Mouse (Mus musculus): ENCODE measurements at regions not wholly inside any gene's neighbourhood (a gene's known extent, or its start where the extent isn't known, plus 50 kb on each side); places are given as distances from the start of the nearest gene placed in this dataset.

DNA sequence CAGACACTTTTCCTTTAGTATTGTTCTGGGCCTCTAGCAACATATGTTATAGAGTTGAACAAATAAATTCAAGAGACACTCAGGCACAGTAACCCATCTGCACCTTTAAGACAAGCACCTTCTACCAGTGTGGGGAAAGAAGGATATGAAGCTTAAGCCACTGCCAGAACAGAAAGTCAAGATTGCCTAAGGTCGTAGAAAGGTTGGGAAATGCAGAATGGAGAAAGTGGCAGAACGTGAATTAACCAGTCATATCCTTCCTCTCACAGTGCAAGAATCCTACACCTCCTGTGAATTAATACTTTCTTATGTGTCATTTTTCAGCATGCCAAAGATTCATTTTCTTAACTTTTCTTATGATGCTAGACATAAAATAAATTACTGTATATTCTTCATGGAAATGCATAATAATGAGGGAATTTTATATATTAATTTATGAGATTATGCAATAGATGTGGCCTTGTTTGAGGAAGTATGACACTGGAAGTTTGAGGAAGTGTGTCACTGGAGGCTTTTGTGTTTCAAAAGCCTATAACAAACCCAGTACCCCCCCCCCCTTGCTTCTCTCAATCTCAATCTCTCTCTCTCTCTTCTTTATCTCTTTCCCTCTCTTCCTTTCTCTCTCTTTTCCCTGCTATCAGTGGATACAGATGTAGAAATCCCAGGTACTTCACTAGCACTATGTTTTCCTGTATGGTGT, 361.6 kb upstream of the Edil3 start:
- no peak overlapping the region for H3K4me2 ChIP-seq (replicated peaks)
- no peaks in the 10 kb centered on the region for H3K36me3 ChIP-seq
- no peak for ATAC-seq (ENCODE audit: insufficient number of reproducible peaks, insufficient read depth, low FRiP score, low TSS enrichment)
- no peak overlapping the region for H3K4me3 ChIP-seq
- WGBS = 60% methylated on average over 2 of the region's 2 CpGs
- no peaks in the 10 kb centered on the region for H3K4me1 ChIP-seq
- no peak overlapping the region for H3K27ac ChIP-seq
- no peaks in the 10 kb centered on the region for H3K9me3 ChIP-seq
- H3K27me3 ChIP-seq = no peaks in the 10 kb centered on the region
- H3K9ac ChIP-seq = no peak overlapping the region

DNA sequence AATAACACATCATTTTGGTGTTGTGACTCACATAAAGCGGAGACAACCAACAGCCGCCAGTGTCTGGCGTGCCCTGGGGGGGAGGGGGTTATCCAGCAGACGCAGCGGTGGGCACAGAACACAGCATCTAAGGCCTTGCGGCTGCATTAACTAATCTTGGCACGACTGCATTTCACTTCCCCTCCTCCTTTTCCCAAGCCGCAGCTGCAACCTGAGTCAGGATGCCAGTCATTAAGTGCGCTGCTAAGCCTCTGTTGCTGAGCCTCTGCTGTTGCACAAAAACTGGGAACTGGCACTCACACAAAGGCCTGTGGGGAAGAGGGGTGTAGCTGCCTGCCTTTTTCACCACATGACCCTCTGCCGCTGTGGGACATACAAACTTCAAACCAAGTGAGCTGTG, 331.2 kb upstream of the Edil3 start:
- H3K36me3 ChIP-seq = no peaks in the 10 kb centered on the region
- no peak overlapping the region for H3K27ac ChIP-seq
- WGBS = 82% methylated on average over 10 of the region's 10 CpGs
- H3K9me3 ChIP-seq = no peaks in the 10 kb centered on the region
- H3K9ac ChIP-seq = no peak overlapping the region
- H3K4me3 ChIP-seq = no peak overlapping the region
- H3K4me2 ChIP-seq (replicated peaks) = no peak overlapping the region
- 0 out of 2 replicates have a peak, but pooled peaks have one; percentile 15 for ATAC-seq (ENCODE audit: insufficient number of reproducible peaks, insufficient read depth, low FRiP score, low TSS enrichment)
- H3K27me3 ChIP-seq = no peaks in the 10 kb centered on the region
- no peaks in the 10 kb centered on the region for H3K4me1 ChIP-seq

DNA sequence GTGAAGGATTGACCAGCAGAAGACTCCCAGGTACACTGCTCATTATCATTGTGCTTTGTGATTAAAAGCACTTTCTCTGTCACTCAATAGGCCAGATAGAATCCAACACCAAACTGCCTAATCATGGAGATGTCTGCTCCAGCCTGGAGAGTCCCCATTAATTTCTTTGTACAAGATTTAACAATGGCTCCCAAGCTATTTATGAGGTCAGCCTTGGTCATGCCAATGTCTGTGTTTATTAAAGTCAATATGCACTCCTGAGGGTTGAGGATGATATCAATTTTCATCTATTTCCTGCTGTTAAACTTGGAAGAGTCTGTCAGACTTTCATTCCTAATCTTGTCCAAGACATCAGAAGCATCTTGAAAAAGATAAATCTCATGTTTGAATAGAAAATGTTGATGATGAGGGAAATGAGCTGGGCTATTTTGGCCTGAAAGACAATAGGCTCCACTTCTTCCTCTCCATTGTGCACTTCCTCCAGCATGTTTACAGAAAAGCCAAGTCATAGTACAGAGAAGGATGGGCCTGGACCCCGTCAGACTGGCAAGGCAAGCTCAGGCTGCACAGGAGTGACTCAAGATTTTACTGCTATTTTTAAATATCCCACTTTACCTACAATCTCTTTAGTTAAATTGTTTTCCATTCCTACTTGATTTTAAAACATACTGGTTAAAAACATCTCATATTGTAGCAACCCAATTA, 310.3 kb upstream of the Edil3 start:
- Histone ChIP-seq H3K9me3 (no peaks in the 10 kb centered on the region), H3K27ac (no peak overlapping the region), H3K27me3 (no peaks in the 10 kb centered on the region), H3K4me3 (no peak overlapping the region), H3K4me2 (replicated peaks) (no peak overlapping the region), H3K9ac (no peak overlapping the region), H3K4me1 (no peaks in the 10 kb centered on the region), H3K36me3 (no peaks in the 10 kb centered on the region)
- ATAC-seq (ENCODE audit: insufficient number of reproducible peaks, insufficient read depth, low FRiP score, low TSS enrichment) = no peak
- WGBS = 77% methylated on average over 1 of the region's 1 CpGs

DNA sequence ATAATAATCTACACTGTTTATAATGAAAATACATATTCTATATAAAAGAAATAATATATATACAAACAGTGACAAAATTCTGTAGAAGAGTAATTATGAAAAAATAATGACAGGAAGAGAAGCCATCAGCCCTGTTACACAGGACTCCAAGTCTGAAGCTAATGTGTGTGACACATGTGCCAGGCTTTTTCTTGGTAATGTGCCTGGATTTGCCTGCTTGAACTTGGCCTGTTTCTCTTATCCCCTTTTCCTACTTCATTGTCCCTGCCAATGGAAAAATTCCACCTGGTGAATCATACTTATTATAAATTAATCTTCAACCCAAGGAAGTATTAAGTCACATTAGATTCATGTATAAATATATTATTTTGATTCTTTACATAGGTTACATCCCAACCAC, 286.5 kb upstream of the Edil3 start:
- no peak for ATAC-seq (ENCODE audit: insufficient number of reproducible peaks, insufficient read depth, low FRiP score, low TSS enrichment)
- H3K36me3 ChIP-seq = no peaks in the 10 kb centered on the region
- H3K27ac ChIP-seq = no peak overlapping the region
- H3K9me3 ChIP-seq = no peaks in the 10 kb centered on the region
- no peak overlapping the region for H3K4me2 ChIP-seq (replicated peaks)
- no peaks in the 10 kb centered on the region for H3K4me1 ChIP-seq
- H3K4me3 ChIP-seq = no peak overlapping the region
- no peak overlapping the region for H3K9ac ChIP-seq
- H3K27me3 ChIP-seq = no peaks in the 10 kb centered on the region

DNA sequence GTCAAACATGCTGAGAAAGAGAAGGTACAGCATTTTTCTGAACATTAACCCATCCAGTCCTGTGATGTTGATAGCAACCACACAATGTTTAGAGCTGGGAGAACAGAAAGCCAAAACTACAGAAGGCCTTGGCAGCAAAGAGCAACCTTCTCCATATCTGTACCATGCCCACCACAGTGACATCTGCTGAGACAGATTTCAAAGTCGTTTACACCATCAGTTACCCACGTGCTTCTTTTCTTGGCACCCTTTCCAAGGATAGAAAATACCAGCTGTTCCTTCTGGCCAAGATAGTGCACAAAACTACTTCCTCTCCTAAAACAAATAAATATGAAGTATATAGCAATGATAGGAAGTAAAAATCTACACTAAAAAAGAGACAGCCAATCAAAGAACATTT, 266.8 kb upstream of the Edil3 start:
- 67% methylated on average over 2 of the region's 2 CpGs for WGBS
- no peaks in the 10 kb centered on the region for H3K36me3 ChIP-seq
- H3K4me2 ChIP-seq (replicated peaks) = no peak overlapping the region
- no peak overlapping the region for H3K9ac ChIP-seq
- no peaks in the 10 kb centered on the region for H3K4me1 ChIP-seq
- ATAC-seq (ENCODE audit: insufficient number of reproducible peaks, insufficient read depth, low FRiP score, low TSS enrichment) = no peak
- no peak overlapping the region for H3K27ac ChIP-seq
- H3K9me3 ChIP-seq = no peaks in the 10 kb centered on the region
- H3K27me3 ChIP-seq = no peaks in the 10 kb centered on the region
- no peak overlapping the region for H3K4me3 ChIP-seq

DNA sequence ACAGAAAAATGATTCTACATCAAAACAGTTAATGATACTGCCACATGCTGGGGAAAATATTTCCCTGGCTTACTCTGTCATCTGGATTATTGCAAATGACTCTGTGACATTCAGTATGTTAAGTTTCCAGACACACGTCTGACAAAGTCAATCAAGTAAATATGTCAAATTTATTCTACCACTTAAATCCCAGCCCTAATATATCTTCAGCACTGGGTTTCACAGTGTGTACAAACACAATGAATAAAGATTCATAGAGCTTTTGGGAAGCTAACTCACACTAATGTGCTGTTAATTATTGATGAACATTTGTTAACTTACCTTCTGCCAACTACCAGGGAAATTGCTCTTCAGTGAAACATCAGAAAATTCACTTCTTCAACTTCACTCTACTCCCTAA, 256.3 kb upstream of the Edil3 start:
- Histone ChIP-seq H3K27me3 (no peaks in the 10 kb centered on the region), H3K9me3 (no peaks in the 10 kb centered on the region), H3K36me3 (no peaks in the 10 kb centered on the region), H3K27ac (no peak overlapping the region), H3K4me3 (no peak overlapping the region), H3K4me2 (replicated peaks) (no peak overlapping the region), H3K9ac (no peak overlapping the region), H3K4me1 (no peaks in the 10 kb centered on the region)
- WGBS = 71% methylated on average over 1 of the region's 1 CpGs
- ATAC-seq (ENCODE audit: insufficient number of reproducible peaks, insufficient read depth, low FRiP score, low TSS enrichment) = no peak

DNA sequence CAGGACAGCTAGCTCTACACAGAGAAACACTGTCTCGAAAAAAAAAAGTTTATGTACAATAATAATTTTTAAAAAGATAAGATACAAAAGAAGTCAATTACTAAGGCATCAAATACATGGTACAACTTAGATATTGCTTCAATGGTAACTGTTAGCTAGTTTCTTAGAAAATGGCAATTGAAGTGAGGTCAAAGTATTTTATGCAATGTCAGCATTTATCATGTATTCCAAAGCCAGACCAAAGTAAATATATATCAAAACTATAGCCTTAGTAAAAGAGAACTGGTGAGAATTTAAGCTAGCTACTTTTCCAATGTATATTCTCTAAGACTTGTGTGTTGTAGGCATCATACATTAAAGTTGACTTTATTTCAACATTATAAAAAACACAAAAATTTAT, 219.0 kb upstream of the Edil3 start:
- no peaks in the 10 kb centered on the region for H3K36me3 ChIP-seq
- H3K27ac ChIP-seq = no peak overlapping the region
- no peak for ATAC-seq (ENCODE audit: insufficient number of reproducible peaks, insufficient read depth, low FRiP score, low TSS enrichment)
- no peak overlapping the region for H3K4me3 ChIP-seq
- no peaks in the 10 kb centered on the region for H3K9me3 ChIP-seq
- H3K4me2 ChIP-seq (replicated peaks) = no peak overlapping the region
- 68% methylated on average over 1 of the region's 1 CpGs for WGBS
- no peaks in the 10 kb centered on the region for H3K27me3 ChIP-seq
- H3K4me1 ChIP-seq = no peaks in the 10 kb centered on the region
- no peak overlapping the region for H3K9ac ChIP-seq

DNA sequence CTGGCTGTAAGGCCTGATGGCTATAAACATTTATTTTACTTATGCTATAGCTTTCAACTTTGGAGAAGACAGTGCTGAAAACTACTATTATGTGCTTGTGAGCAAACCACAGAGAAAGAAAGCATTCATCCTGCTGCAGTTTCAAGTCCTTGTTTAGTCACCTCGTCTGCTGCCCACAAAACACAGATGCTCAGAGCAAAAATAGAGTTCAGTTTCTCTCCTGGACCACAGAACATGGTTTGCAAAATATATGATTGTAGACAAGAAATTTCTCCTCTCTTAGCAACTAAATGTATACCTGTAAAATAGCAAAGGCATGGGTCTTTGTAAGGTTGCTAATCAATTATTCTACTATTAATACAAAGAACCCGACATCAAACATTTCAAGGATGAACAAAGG, 210.7 kb upstream of the Edil3 start:
- H3K36me3 ChIP-seq = no peaks in the 10 kb centered on the region
- H3K4me2 ChIP-seq (replicated peaks) = no peak overlapping the region
- no peaks in the 10 kb centered on the region for H3K9me3 ChIP-seq
- no peak overlapping the region for H3K9ac ChIP-seq
- 67% methylated on average over 2 of the region's 2 CpGs for WGBS
- H3K27ac ChIP-seq = no peak overlapping the region
- no peak for ATAC-seq (ENCODE audit: insufficient number of reproducible peaks, insufficient read depth, low FRiP score, low TSS enrichment)
- H3K4me3 ChIP-seq = no peak overlapping the region
- no peaks in the 10 kb centered on the region for H3K27me3 ChIP-seq
- no peaks in the 10 kb centered on the region for H3K4me1 ChIP-seq

DNA sequence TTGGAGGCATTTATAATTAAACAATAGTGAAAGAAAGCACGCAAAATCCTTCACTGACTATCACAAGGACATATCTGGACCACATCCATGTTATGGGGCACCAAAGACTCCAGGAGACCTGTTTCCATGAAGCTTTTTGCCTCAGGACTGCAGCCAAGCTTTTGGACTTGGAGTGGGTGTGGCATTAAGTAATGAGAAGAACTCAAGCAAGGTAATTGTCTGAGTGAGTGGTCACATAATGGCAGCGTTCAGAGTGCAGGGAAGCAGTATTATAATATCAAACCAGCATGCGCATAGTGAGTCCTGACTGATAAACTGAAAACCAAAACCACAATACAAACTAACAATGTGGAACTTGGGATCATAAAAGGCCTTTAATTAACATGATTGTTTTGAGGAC, 208.0 kb upstream of the Edil3 start:
- no peaks in the 10 kb centered on the region for H3K9me3 ChIP-seq
- H3K27ac ChIP-seq = no peak overlapping the region
- H3K4me1 ChIP-seq = no peaks in the 10 kb centered on the region
- no peaks in the 10 kb centered on the region for H3K36me3 ChIP-seq
- H3K9ac ChIP-seq = no peak overlapping the region
- H3K4me3 ChIP-seq = no peak overlapping the region
- no peaks in the 10 kb centered on the region for H3K27me3 ChIP-seq
- no peak overlapping the region for H3K4me2 ChIP-seq (replicated peaks)
- no peak for ATAC-seq (ENCODE audit: insufficient number of reproducible peaks, insufficient read depth, low FRiP score, low TSS enrichment)
- WGBS = 78% methylated on average over 3 of the region's 3 CpGs

DNA sequence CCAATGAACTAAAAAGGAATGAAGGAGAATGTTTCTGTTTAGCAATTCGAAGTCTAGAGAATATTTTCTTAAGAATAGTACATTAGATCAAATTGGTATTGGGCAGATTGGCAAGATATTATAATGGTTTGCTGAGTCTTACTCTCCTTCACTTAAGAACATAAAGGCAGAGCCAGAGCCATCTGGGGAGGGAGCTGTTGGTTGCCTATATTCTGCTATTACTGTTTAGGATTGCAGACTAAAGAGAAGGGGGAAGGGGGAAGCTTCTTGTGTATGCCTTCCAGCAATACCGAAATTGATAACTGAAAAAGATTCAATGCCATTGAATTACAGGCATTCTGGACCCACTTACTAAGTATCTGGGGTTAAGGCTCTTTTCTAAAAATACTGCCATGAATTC, 171.1 kb upstream of the Edil3 start:
- 80% methylated on average over 2 of the region's 2 CpGs for WGBS

DNA sequence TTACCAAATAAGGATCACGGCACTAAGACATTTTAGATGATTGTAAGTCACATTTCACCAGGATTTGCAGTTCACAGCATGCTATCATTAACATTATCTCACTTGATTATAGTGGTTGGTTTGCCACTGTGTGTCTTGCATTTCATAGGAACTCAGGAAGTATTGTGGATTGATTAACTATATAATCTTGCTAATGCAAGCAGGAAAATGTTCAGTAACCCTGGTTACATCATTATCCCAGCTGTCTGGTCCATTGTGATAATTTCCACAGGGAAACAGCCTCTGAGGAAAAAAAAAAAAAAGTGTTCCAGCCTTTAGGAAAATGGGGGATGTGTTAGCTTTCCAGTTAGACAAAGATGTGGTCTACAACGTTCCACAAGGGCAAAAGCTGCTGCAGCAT, 170.2 kb upstream of the Edil3 start:
- no peak overlapping the region for H3K9ac ChIP-seq
- H3K27ac ChIP-seq = no peak overlapping the region
- no peak overlapping the region for H3K4me3 ChIP-seq
- H3K36me3 ChIP-seq = no peaks in the 10 kb centered on the region
- no peak overlapping the region for H3K4me2 ChIP-seq (replicated peaks)
- ATAC-seq (ENCODE audit: insufficient number of reproducible peaks, insufficient read depth, low FRiP score, low TSS enrichment) = no peak
- no peaks in the 10 kb centered on the region for H3K4me1 ChIP-seq
- H3K27me3 ChIP-seq = no peaks in the 10 kb centered on the region
- H3K9me3 ChIP-seq = no peaks in the 10 kb centered on the region
- WGBS = 62% methylated on average over 2 of the region's 2 CpGs

More for the DNA sequence above, 171.1 kb upstream of the Edil3 start:
- ATAC-seq (ENCODE audit: insufficient number of reproducible peaks, insufficient read depth, low FRiP score, low TSS enrichment) = no peak
- Histone ChIP-seq H3K4me3 (no peak overlapping the region), H3K9me3 (no peaks in the 10 kb centered on the region), H3K27ac (no peak overlapping the region), H3K27me3 (no peaks in the 10 kb centered on the region), H3K4me1 (no peaks in the 10 kb centered on the region), H3K4me2 (replicated peaks) (no peak overlapping the region), H3K9ac (no peak overlapping the region), H3K36me3 (no peaks in the 10 kb centered on the region)

DNA sequence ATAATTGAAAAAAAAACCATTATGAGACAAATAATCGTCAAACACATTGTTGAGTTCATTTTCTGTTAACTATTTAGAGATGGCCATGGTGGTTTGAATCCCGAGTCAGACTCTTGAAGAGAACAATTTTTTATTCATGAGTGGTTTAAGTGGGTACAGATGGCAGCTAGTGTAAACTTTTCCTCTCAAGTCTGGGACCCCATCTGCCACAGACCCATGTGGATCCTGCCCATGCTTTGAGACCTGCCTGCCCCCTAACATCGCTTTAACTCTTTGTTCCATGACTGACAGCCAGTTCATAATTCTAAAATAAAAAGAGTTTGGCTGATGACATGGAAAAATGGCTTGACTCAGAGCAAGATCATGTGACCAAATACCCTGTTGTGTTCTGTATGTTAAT, 166.2 kb upstream of the Edil3 start:
- Histone ChIP-seq H3K27me3 (no peaks in the 10 kb centered on the region), H3K4me2 (replicated peaks) (no peak overlapping the region), H3K27ac (no peak overlapping the region), H3K4me3 (no peak overlapping the region), H3K36me3 (no peaks in the 10 kb centered on the region), H3K9ac (no peak overlapping the region), H3K4me1 (no peaks in the 10 kb centered on the region), H3K9me3 (no peaks in the 10 kb centered on the region)
- ATAC-seq (ENCODE audit: insufficient number of reproducible peaks, insufficient read depth, low FRiP score, low TSS enrichment) = no peak
- WGBS = 65% methylated on average over 3 of the region's 3 CpGs
